Mouse (Mus musculus): Measurements from ENCODE around the gene Scfd2. TPM values are rescaled to one million over a fixed set of nuclear protein-coding genes. Genes with fewer than 3 reads are reported as not detected.

The Scfd2 gene
- polyA plus RNA-seq, 1 experiment from 2014 or later = 18.4 TPM

GRCm38 (mm10) chr5:74279673-74280072, 251.9 kb downstream of the Scfd2 start:
- Histone ChIP-seq H3K27ac (replicated peaks; ENCODE audit: low read depth, low read length) (no peak overlapping the region), H3K9ac (replicated peaks; ENCODE audit: low read length) (no peak overlapping the region), H3K9me3 (ENCODE audit: control insufficient read depth, low read length) (no peaks in the 10 kb centered on the region), H3K4me1 (ENCODE audit: control insufficient read depth, insufficient read depth, low read length) (no peaks in the 10 kb centered on the region), H3K4me2 (ENCODE audit: low read length) (no peak overlapping the region), H3K36me3 (ENCODE audit: control insufficient read depth, insufficient read depth, low read length) (no peaks in the 10 kb centered on the region), H3K27me3 (ENCODE audit: control insufficient read depth, insufficient read depth, low read length) (no peaks in the 10 kb centered on the region), H3K4me3 (replicated peaks; ENCODE audit: low read depth, low read length) (no peak overlapping the region)
- WGBS = 82% methylated on average over 7 of the region's 7 CpGs
- no peak for DNase-seq
- no peak for ATAC-seq (ENCODE audit: low FRiP score, low TSS enrichment)

GRCm38 (mm10) chr5:74278428-74278827, 253.1 kb downstream of the Scfd2 start:
- Histone ChIP-seq H3K27me3 (ENCODE audit: control insufficient read depth, insufficient read depth, low read length) (no peaks in the 10 kb centered on the region), H3K9me3 (ENCODE audit: control insufficient read depth, low read length) (no peaks in the 10 kb centered on the region), H3K4me1 (ENCODE audit: control insufficient read depth, insufficient read depth, low read length) (no peaks in the 10 kb centered on the region), H3K4me2 (ENCODE audit: low read length) (no peak overlapping the region), H3K9ac (replicated peaks; ENCODE audit: low read length) (no peak overlapping the region), H3K36me3 (ENCODE audit: control insufficient read depth, insufficient read depth, low read length) (no peaks in the 10 kb centered on the region), H3K4me3 (replicated peaks; ENCODE audit: low read depth, low read length) (no peak overlapping the region), H3K27ac (replicated peaks; ENCODE audit: low read depth, low read length) (no peak overlapping the region)
- no peak for ATAC-seq (ENCODE audit: low FRiP score, low TSS enrichment)
- DNase-seq = no peak
- 80% methylated on average over 7 of the region's 7 CpGs for whole genome bisulfite sequencing

- Histone ChIP-seq H3K27ac (replicated peaks; ENCODE audit: low read depth, low read length) (no peak overlapping the region), H3K27me3 (ENCODE audit: control insufficient read depth, insufficient read depth, low read length) (no peaks in the 10 kb centered on the region), H3K4me1 (ENCODE audit: control insufficient read depth, insufficient read depth, low read length) (no peaks in the 10 kb centered on the region; the same call in 1 of the 2 replicates), H3K4me2 (ENCODE audit: low read length) (no peak overlapping the region), H3K9ac (replicated peaks; ENCODE audit: low read length) (no peak overlapping the region), H3K4me3 (replicated peaks; ENCODE audit: low read depth, low read length) (no peak overlapping the region), H3K9me3 (ENCODE audit: control insufficient read depth, low read length) (no peaks in the 10 kb centered on the region), H3K36me3 (ENCODE audit: control insufficient read depth, insufficient read depth, low read length) (no peaks in the 10 kb centered on the region)
- ATAC-seq (ENCODE audit: low FRiP score, low TSS enrichment) (peak; percentile 62; the same call in 1 of the 2 replicates), DNase-seq (peak; percentile 95)
- WGBS = 15% methylated on average over 3 of the region's 3 CpGs
Measured at GRCm38 (mm10) chr5:74277712-74278111, 253.8 kb downstream of the Scfd2 start.

GRCm38 (mm10) chr5:74277216-74277615, 254.3 kb downstream of the Scfd2 start:
- DNase-seq (no peak), ATAC-seq (ENCODE audit: low FRiP score, low TSS enrichment) (no peak)
- H3K36me3 ChIP-seq (ENCODE audit: control insufficient read depth, insufficient read depth, low read length) = no peaks in the 10 kb centered on the region
- no peaks in the 10 kb centered on the region for H3K27me3 ChIP-seq (ENCODE audit: control insufficient read depth, insufficient read depth, low read length)
- 92% methylated on average over 5 of the region's 5 CpGs for WGBS
- H3K27ac ChIP-seq (replicated peaks; ENCODE audit: low read depth, low read length) = no peak overlapping the region
- no peak overlapping the region for H3K9ac ChIP-seq (replicated peaks; ENCODE audit: low read length)
- H3K4me1 ChIP-seq (ENCODE audit: control insufficient read depth, insufficient read depth, low read length) = no peaks in the 10 kb centered on the region; the same call in 1 of the 2 replicates
- no peaks in the 10 kb centered on the region for H3K9me3 ChIP-seq (ENCODE audit: control insufficient read depth, low read length)
- no peak overlapping the region for H3K4me3 ChIP-seq (replicated peaks; ENCODE audit: low read depth, low read length)
- no peak overlapping the region for H3K4me2 ChIP-seq (ENCODE audit: low read length)

- ATAC-seq (ENCODE audit: low FRiP score, low TSS enrichment) = no peak
- Histone ChIP-seq H3K4me2 (ENCODE audit: low read length) (no peak overlapping the region), H3K9me3 (ENCODE audit: control insufficient read depth, low read length) (no peaks in the 10 kb centered on the region), H3K27ac (replicated peaks; ENCODE audit: low read depth, low read length) (no peak overlapping the region), H3K36me3 (ENCODE audit: control insufficient read depth, insufficient read depth, low read length) (no peaks in the 10 kb centered on the region), H3K27me3 (ENCODE audit: control insufficient read depth, insufficient read depth, low read length) (no peaks in the 10 kb centered on the region), H3K4me1 (ENCODE audit: control insufficient read depth, insufficient read depth, low read length) (no peaks in the 10 kb centered on the region; the same call in 1 of the 2 replicates), H3K9ac (replicated peaks; ENCODE audit: low read length) (no peak overlapping the region), H3K4me3 (replicated peaks; ENCODE audit: low read depth, low read length) (no peak overlapping the region)
- DNase-seq = no peak
- WGBS = 85% methylated on average over 3 of the region's 3 CpGs
Measured at GRCm38 (mm10) chr5:74273313-74273712, 258.2 kb downstream of the Scfd2 start.

GRCm38 (mm10) chr5:74267736-74268369, 263.7 kb downstream of the Scfd2 start:
- Histone ChIP-seq H3K9me3 (ENCODE audit: control insufficient read depth, low read length) (no peaks in the 10 kb centered on the region), H3K4me2 (ENCODE audit: low read length) (no peak overlapping the region), H3K9ac (replicated peaks; ENCODE audit: low read length) (no peak overlapping the region), H3K4me3 (replicated peaks; ENCODE audit: low read depth, low read length) (no peak overlapping the region), H3K4me1 (ENCODE audit: control insufficient read depth, insufficient read depth, low read length) (peaks cover 8% of the 10 kb centered on the region), H3K27ac (replicated peaks; ENCODE audit: low read depth, low read length) (no peak overlapping the region), H3K36me3 (ENCODE audit: control insufficient read depth, insufficient read depth, low read length) (no peaks in the 10 kb centered on the region), H3K27me3 (ENCODE audit: control insufficient read depth, insufficient read depth, low read length) (no peaks in the 10 kb centered on the region)
- ATAC-seq (ENCODE audit: low FRiP score, low TSS enrichment) = no peak
- no peak for DNase-seq
- 70% methylated on average over 5 of the region's 5 CpGs for WGBS

- no peaks in the 10 kb centered on the region for H3K9me3 ChIP-seq (ENCODE audit: control insufficient read depth, low read length)
- DNase-seq (no peak), ATAC-seq (ENCODE audit: low FRiP score, low TSS enrichment) (no peak)
- 90% methylated on average over 1 of the region's 1 CpGs for WGBS
- H3K4me3 ChIP-seq (replicated peaks; ENCODE audit: low read depth, low read length) = no peak overlapping the region
- peaks cover 8% of the 10 kb centered on the region for H3K4me1 ChIP-seq (ENCODE audit: control insufficient read depth, insufficient read depth, low read length)
- H3K4me2 ChIP-seq (ENCODE audit: low read length) = no peak overlapping the region
- no peak overlapping the region for H3K27ac ChIP-seq (replicated peaks; ENCODE audit: low read depth, low read length)
- no peaks in the 10 kb centered on the region for H3K27me3 ChIP-seq (ENCODE audit: control insufficient read depth, insufficient read depth, low read length)
- no peak overlapping the region for H3K9ac ChIP-seq (replicated peaks; ENCODE audit: low read length)
- H3K36me3 ChIP-seq (ENCODE audit: control insufficient read depth, insufficient read depth, low read length) = no peaks in the 10 kb centered on the region
Measured at GRCm38 (mm10) chr5:74267196-74267595, 264.4 kb downstream of the Scfd2 start.

- Histone ChIP-seq H3K4me1 (ENCODE audit: control insufficient read depth, insufficient read depth, low read length) (peaks cover 8% of the 10 kb centered on the region), H3K27me3 (ENCODE audit: control insufficient read depth, insufficient read depth, low read length) (no peaks in the 10 kb centered on the region), H3K4me2 (ENCODE audit: low read length) (no peak overlapping the region), H3K36me3 (ENCODE audit: control insufficient read depth, insufficient read depth, low read length) (no peaks in the 10 kb centered on the region), H3K4me3 (replicated peaks; ENCODE audit: low read depth, low read length) (no peak overlapping the region), H3K9ac (replicated peaks; ENCODE audit: low read length) (no peak overlapping the region), H3K9me3 (ENCODE audit: control insufficient read depth, low read length) (no peaks in the 10 kb centered on the region), H3K27ac (replicated peaks; ENCODE audit: low read depth, low read length) (no peak overlapping the region)
- ATAC-seq (ENCODE audit: low FRiP score, low TSS enrichment) (no peak), DNase-seq (no peak)
- 71% methylated on average over 5 of the region's 5 CpGs for WGBS
Measured at GRCm38 (mm10) chr5:74266476-74266819, 265.1 kb downstream of the Scfd2 start.
